Mouse (Mus musculus): ENCODE measurements around the gene Ntmt1. TPM values are rescaled to one million over a fixed set of nuclear protein-coding genes. Genes with fewer than 3 reads are reported as not detected.

Gene Ntmt1
- polyA plus RNA-seq, 1 experiment from 2014 or later, result 131 TPM

DNA sequence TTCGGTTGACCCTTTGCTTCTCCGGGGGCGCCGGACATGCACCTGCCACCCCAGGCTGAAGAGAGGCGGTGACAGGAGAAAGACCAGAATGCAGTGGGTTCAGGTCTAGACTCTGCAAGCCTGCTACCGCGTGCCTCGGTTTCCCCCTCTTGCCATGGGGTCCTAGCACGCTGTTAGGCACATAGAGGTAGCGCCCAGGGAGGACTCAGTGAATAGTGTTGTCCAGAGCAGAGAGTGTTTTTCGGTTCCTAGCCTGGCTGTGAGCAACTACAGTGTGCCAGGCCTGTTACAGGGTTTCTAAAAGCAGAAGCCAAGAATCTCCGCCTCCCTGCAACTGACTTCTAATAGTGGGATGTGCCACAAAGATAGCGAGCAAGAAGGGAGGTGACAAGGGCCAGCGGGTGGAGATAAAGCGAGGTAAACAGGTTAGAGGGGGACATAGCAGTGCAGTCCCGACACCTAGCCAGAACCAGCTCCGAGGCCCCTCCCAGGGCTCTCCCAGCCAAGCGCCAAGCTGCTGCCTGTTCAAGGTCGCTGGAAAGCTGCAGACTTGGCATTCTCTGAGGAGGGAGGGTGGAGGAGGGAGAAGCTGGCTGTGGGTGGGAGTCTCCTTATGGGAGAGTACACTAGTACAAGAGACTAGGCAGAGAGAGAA is 35.7 kb upstream of the Ntmt1 start:
- 0 out of 2 replicates have a peak, but pooled peaks cover 3% of the 10 kb centered on the region for H3K27me3 ChIP-seq (ENCODE audit: poor library complexity, severe bottlenecking)
- peak overlapping the region; percentile 91 for H3K27ac ChIP-seq
- peak; percentile 51 for DNase-seq (ENCODE audit: extremely low spot score, low spot score)
- 5% methylated on average over 19 of the region's 19 CpGs for WGBS
- no peaks in the 10 kb centered on the region for H3K9me3 ChIP-seq
- H3K36me3 ChIP-seq (replicated peaks), result no peaks in the 10 kb centered on the region
- peaks cover 83% of the 10 kb centered on the region for H3K4me1 ChIP-seq
- peak overlapping the region; percentile 61 for H3K4me3 ChIP-seq

DNA sequence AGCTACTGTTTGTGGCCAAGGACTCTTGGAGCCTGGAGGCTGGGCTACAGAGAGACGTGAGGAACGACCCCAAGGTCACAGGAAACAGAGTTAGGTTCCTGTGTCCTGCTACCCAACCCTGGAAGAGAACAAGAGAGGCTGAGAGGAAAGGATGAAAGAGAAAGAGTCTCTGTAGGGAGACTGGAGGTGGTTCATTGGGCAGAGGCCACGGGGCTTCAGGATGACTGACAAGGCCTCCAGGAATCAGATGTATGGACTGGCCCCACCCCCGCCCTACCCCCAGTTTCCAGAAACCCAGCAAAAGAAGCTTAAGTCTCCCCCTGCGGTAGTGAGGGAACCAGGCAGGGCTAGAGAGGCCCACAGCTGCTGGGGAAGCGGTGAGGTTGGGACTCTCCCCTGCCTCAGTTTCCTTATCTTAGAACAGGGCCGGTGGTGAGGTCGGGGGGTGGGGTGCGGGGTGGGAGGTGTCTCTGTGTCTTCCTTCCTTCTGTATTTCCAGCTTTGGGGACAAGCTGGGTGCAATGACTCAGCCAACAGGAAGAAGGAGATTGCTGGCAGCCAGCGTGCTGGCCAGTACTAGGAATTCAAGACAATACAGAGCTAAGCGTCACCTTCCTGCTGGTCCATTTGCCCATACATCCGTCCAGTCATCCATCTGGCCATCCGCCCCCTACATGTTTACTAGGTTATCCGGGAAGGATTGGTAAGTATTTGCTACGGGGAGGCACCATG is 34.9 kb upstream of the Ntmt1 start:
- 45% methylated on average over 15 of the region's 15 CpGs for WGBS
- H3K4me3 ChIP-seq, result peak overlapping the region; percentile 61
- no peaks in the 10 kb centered on the region for H3K9me3 ChIP-seq
- peaks cover 85% of the 10 kb centered on the region for H3K4me1 ChIP-seq
- peak overlapping the region; percentile 91 for H3K27ac ChIP-seq
- no peaks in the 10 kb centered on the region for H3K36me3 ChIP-seq (replicated peaks)
- peak; percentile 42 for DNase-seq (ENCODE audit: extremely low spot score, low spot score)
- H3K27me3 ChIP-seq (ENCODE audit: poor library complexity, severe bottlenecking), result 0 out of 2 replicates have a peak, but pooled peaks cover 3% of the 10 kb centered on the region

DNA sequence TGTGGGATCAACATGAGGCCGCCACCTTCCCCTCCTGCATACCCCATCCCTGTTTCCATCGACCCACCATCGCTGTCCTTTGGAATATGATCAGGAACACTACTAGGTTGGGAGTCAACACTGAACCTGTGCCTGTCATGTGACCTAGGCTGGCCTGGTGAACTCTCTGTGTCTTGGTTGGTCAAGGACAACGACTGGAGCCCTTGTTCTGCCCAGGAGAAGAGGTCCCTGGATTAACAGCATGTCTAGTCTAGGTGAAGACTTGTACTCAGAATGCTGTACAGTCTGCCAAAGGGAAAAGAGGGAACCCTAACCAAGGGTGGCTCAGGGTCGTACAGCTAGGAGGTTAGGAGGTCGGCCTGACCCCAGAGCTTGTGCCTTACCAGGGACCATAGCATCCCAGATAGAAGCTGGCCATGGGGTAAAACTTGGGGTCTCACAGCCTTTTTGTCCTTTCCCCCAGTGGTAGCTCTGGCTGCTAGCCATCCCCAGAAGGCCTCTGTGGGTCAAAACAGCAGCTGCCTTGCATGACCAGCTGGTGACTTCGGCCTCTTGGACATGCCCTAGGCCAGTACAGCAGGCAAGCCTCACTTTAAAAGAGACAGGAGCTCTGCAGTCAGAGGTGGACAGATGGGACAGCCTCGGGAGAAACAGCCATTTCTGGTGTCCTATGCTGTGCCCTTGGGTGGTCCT is 34.2 kb upstream of the Ntmt1 start:
- 86% methylated on average over 8 of the region's 8 CpGs for WGBS
- no peak for DNase-seq (ENCODE audit: extremely low spot score, low spot score)
- peak overlapping the region; percentile 91 for H3K27ac ChIP-seq

DNA sequence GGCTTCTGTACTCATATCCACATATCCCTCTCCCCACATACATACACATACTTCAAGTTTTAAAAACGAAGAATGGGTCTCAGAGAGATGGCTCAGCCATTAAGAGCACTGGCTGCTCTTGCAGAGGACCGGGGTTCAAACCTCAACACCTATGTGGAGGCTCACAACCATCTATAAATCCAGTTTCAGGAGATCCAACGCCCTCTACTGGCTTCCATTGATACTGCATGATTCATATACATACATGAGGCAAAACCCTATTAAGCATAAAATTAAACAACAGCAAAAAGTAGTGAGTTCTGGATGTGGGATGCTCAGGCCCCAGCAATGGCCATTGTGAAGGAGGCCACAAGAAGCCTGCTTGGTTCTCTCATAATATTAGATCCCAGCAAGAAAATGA is 31.7 kb upstream of the Ntmt1 start:
- Histone ChIP-seq H3K4me1 (peaks cover 86% of the 10 kb centered on the region), H3K9me3 (no peaks in the 10 kb centered on the region), H3K36me3 (replicated peaks) (no peaks in the 10 kb centered on the region), H3K27ac (peak overlapping the region; percentile 81; the same call in 1 of the 2 replicates), H3K27me3 (ENCODE audit: poor library complexity, severe bottlenecking) (no peaks in the 10 kb centered on the region), H3K4me3 (no peak overlapping the region)
- WGBS, result 58% methylated on average over 3 of the region's 3 CpGs
- DNase-seq (ENCODE audit: extremely low spot score, low spot score), result no peak

More for the DNA sequence above, 34.2 kb upstream of the Ntmt1 start:
- Histone ChIP-seq H3K27me3 (ENCODE audit: poor library complexity, severe bottlenecking) (0 out of 2 replicates have a peak, but pooled peaks cover 3% of the 10 kb centered on the region), H3K4me3 (0 out of 2 replicates have a peak overlapping the region, but pooled peaks have one; percentile 61), H3K9me3 (no peaks in the 10 kb centered on the region), H3K4me1 (peaks cover 85% of the 10 kb centered on the region), H3K36me3 (replicated peaks) (no peaks in the 10 kb centered on the region)

DNA sequence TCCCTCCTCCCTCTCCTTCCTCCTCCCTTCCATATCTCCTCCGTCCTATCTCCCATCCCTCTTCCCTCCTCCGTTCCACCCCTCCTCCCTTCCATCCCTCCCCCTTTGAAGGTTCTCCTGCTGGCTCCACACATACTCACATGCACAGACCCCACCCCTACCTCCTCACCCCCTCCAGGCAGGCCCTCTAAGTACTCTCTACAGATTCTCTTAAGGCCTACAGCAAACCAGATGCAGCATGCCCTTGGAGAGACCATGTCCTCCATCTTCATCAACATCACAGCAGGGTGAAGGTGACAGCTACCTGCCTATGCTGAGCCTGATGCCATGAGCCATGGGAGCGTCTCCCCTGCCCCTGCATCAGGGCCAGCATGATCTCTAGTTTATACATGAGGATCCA is 30.4 kb upstream of the Ntmt1 start:
- 86% methylated on average over 3 of the region's 3 CpGs for WGBS
- Histone ChIP-seq H3K9me3 (no peaks in the 10 kb centered on the region), H3K27ac (peak overlapping the region; percentile 81), H3K4me1 (peaks cover 79% of the 10 kb centered on the region), H3K4me3 (no peak overlapping the region), H3K36me3 (replicated peaks) (no peaks in the 10 kb centered on the region), H3K27me3 (ENCODE audit: poor library complexity, severe bottlenecking) (no peaks in the 10 kb centered on the region)
- DNase-seq (ENCODE audit: extremely low spot score, low spot score), result no peak

DNA sequence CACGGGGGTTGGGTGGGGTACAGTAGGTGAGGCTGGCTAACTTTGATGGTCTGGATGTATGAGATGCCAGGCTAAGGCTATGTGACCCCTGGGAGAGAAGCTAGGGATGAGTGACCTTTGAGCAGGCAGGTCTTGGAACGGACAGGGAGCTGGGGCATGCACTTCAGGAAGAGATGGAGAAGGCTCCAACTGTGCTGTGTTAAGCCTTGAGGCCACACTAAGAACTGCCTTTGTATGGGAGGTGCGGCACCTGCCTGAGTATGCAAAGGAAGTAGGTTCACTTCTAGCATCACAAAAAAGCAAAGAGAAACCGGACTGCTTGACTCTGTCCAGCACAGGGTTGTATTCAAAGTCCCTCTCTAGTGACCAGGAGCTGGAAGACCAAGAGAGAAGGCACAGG is 29.4 kb upstream of the Ntmt1 start:
- Histone ChIP-seq H3K4me1 (peaks cover 76% of the 10 kb centered on the region), H3K27me3 (ENCODE audit: poor library complexity, severe bottlenecking) (no peaks in the 10 kb centered on the region), H3K36me3 (replicated peaks) (no peaks in the 10 kb centered on the region), H3K4me3 (no peak overlapping the region), H3K27ac (peak overlapping the region; percentile 81), H3K9me3 (no peaks in the 10 kb centered on the region)
- DNase-seq (ENCODE audit: extremely low spot score, low spot score), result no peak
- WGBS, result 59% methylated on average over 4 of the region's 4 CpGs

DNA sequence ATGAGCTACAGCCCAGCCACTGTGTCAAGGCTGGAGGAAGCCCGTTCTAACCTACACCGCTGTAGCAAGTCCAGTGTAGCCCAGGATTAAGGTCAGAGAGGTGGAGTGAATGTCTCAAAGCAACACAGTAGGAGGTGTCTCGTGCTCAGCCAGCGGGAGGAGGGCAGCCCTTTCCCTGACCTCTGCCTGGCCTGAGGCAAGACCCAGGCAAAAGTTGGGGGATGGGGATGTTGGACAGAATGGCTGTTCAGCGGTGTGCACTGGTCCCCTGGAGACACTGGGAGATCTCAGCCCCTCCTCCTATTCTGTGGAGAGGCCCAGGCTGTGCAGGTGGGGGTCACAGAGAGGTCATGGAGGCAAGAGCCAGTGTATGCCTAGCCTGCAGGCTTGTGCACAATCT is 28.4 kb upstream of the Ntmt1 start:
- Histone ChIP-seq H3K4me3 (peak overlapping the region; percentile 24; the same call in 1 of the 2 replicates), H3K27me3 (ENCODE audit: poor library complexity, severe bottlenecking) (no peaks in the 10 kb centered on the region), H3K36me3 (replicated peaks) (no peaks in the 10 kb centered on the region), H3K9me3 (no peaks in the 10 kb centered on the region), H3K27ac (peak overlapping the region; percentile 81), H3K4me1 (peaks cover 76% of the 10 kb centered on the region)
- 5% methylated on average over 5 of the region's 5 CpGs for WGBS
- peak; percentile 76 for DNase-seq (ENCODE audit: extremely low spot score, low spot score)

DNA sequence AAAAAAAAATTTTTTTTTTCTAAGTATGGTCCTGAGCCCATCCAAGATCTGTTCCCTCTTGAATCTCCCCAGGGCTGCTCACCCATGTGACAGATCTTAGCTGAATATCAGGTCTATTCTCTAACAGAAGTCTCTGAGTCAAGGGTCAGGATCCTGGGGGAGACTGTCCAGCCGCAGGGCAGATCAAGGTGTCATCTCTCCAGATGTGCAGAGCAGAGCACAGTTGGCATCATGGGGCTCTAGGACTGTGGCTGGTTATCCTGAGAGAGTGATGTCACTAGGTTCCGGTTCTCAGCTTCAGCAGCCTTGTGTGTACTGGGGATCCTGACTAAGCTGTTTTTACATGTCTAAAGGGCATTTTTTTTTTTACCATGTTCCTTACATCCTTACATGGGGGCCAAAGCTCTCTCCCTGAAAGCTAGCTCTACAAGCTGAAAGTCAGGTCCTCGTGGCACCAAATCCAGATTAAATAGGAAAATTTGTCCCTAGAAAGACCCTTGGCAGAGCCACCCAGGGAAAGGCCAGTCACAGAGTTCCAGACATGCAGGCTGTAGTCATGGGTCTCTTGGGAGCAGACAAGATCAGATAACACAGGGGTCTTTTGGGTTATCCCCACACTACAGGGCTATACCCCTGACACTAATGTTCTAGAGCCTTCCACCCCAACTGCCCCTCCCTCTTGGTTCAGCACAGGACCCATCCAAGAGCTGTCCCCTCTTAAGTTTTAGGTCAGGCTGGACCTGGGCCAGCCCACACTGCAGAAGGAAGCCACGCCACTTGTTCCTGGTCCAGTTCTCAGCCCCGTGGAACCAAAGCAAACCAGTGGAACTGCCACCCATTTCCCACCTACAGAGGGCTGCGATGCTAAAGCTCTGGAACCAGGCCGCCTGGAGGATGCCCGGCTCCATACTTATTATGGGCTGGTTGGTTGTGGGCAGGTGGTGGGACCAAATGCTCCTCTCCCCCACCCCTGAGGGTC is 25.0 kb upstream of the Ntmt1 start:
- H3K27ac ChIP-seq, result peak overlapping the region; percentile 90
- no peaks in the 10 kb centered on the region for H3K27me3 ChIP-seq (ENCODE audit: poor library complexity, severe bottlenecking)
- H3K36me3 ChIP-seq (replicated peaks), result no peaks in the 10 kb centered on the region
- H3K4me3 ChIP-seq, result peak overlapping the region; percentile 37
- peaks cover 90% of the 10 kb centered on the region for H3K4me1 ChIP-seq
- DNase-seq (ENCODE audit: extremely low spot score, low spot score), result no peak
- 78% methylated on average over 8 of the region's 8 CpGs for WGBS
- H3K9me3 ChIP-seq, result no peaks in the 10 kb centered on the region

DNA sequence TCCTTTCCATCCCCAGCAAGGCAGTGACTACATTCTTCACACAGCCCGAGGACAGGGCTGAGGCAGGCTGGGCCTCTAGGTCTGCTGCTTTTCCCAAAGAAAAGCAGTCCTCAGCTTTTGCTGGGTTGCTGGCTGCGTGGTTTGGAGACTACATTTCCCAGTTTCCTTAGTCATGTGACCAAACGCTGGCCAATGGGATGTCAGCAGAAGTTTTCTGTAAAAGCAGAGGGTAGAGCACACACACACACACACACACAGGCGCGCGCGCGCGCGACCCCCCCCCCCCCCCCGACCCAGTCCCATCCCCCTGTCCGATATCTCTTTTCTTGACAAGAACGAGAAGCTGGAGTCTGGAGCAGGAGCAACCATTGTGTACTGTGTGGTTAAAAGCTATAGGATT is 24.3 kb upstream of the Ntmt1 start:
- Histone ChIP-seq H3K9me3 (no peaks in the 10 kb centered on the region), H3K4me1 (peaks cover 84% of the 10 kb centered on the region), H3K4me3 (peak overlapping the region; percentile 37), H3K27ac (peak overlapping the region; percentile 90), H3K36me3 (replicated peaks) (no peaks in the 10 kb centered on the region), H3K27me3 (ENCODE audit: poor library complexity, severe bottlenecking) (no peaks in the 10 kb centered on the region)
- DNase-seq (ENCODE audit: extremely low spot score, low spot score), result peak; percentile 82
- under 1% methylated on average over 13 of the region's 13 CpGs for WGBS

DNA sequence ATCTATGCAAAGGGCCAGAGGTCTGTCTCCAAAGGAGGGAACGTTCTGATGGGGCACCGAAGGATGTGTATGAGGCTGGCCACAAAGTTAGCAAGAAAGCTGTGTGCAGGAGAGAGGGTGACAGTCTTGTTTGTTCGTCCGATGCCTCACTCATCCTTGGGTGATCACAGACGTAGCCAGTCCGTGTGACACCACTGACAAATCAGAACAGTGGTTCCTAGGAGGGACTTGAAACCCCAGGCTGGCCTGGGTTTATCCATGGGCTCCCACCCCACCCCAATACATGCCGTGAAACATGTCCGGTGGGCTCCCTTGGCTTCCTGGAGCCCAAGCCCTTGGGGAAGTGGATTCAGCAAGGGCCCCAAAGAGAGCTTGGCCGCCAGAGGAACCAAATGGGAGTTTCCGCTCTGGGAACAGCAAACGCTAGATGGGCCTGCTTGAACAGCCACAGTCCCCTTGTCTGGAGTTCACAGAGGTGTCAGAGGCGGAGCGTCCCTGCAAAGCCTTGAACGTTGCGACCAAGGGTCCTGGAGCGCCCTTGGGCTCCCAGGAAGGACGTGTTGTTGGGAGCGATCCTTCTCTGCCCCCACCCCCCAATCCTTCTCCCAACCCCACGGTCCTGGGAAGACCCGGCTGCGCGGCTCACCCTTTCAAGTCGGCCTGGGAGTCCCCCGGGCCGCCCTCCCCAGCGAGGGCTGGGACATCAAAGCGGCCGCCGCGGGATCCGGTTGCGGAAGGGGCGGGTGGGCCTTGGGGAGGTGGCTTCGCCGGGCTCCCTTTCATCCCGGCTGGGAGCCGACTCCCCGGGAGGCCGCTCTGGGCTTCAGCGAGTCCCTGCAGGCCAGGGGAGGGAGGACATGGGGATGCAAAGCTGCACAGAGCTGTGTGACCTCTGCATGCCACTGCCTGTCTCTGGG is 23.3 kb upstream of the Ntmt1 start:
- no peaks in the 10 kb centered on the region for H3K36me3 ChIP-seq (replicated peaks)
- H3K27ac ChIP-seq, result peak overlapping the region; percentile 90
- H3K27me3 ChIP-seq (ENCODE audit: poor library complexity, severe bottlenecking), result no peaks in the 10 kb centered on the region
- H3K4me3 ChIP-seq, result peak overlapping the region; percentile 44
- DNase-seq (ENCODE audit: extremely low spot score, low spot score), result peak; percentile 64
- no peaks in the 10 kb centered on the region for H3K9me3 ChIP-seq
- WGBS, result 8% methylated on average over 40 of the region's 40 CpGs
- peaks cover 76% of the 10 kb centered on the region for H3K4me1 ChIP-seq

DNA sequence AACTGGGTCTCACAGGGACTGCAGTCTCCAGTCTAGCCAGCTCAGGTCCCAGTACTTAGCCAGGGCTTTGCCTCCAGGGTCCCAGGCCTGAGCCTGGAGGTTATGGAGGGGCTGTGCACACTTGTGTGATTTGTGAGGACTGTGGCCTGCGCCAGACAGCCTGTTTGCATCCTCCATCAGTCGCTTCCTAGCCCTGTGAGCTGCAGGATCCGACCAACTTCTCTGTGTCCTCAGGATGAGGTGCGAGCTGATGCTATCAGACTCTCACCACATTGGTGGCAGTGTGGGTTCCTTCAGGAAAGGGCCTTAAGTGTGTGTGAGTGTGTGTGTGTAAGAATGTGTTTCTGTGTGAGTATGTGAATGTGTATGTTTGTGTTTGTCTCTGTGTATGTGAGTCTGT is 20.2 kb upstream of the Ntmt1 start:
- WGBS, result 60% methylated on average over 4 of the region's 4 CpGs
- DNase-seq (ENCODE audit: extremely low spot score, low spot score), result no peak
- 0 out of 2 replicates have a peak overlapping the region, but pooled peaks have one; percentile 11 for H3K4me3 ChIP-seq
- no peaks in the 10 kb centered on the region for H3K27me3 ChIP-seq (ENCODE audit: poor library complexity, severe bottlenecking)
- peaks cover 68% of the 10 kb centered on the region for H3K4me1 ChIP-seq
- no peaks in the 10 kb centered on the region for H3K9me3 ChIP-seq
- H3K27ac ChIP-seq, result peak overlapping the region; percentile 90
- H3K36me3 ChIP-seq (replicated peaks), result no peaks in the 10 kb centered on the region
